Mouse (Mus musculus) intestine, postnatal 0 days (tissue): ENCODE measurements at regions not wholly inside any gene's neighbourhood (a gene's known extent, or its start where the extent isn't known, plus 50 kb on each side); places are given as distances from the start of the nearest gene placed in this dataset.

ENCODE experiments used
- ATAC-seq: fragments of 200-750 bp; cut with Nextera tagmentation; 2 replicates; pipeline ENCODE4 v1.8.0; 2017; ENCODE audit warnings: mild to moderate bottlenecking, moderate TSS enrichment, moderate library complexity
- H3K27ac ChIP-seq: fragments of 300-500 bp; sonication (generic); 2 replicates; pipeline ENCODE4 v1.5.1; 2014; ENCODE audit warnings: mild to moderate bottlenecking, low read depth, low read length, moderate library complexity
- H3K27me3 ChIP-seq: fragments of 300-500 bp; sonication (generic); replicated peaks from 2 replicates; pipeline ENCODE4 v1.6.1; 2014; ENCODE audit warnings: low read length, mixed read lengths; ENCODE audit not compliant: control insufficient read depth, insufficient read depth
- H3K36me3 ChIP-seq: fragments of 300-500 bp; sonication (generic); 2 replicates; pipeline ENCODE4 v1.6.1; 2014; ENCODE audit warnings: mild to moderate bottlenecking, moderate library complexity; ENCODE audit not compliant: control insufficient read depth, insufficient read depth
- H3K4me1 ChIP-seq: fragments of 300-500 bp; sonication (generic); replicated peaks from 2 replicates; pipeline ENCODE4 v1.6.1; 2014; ENCODE audit warnings: antibody characterized with exemption, low read length, mixed read lengths; ENCODE audit not compliant: control insufficient read depth, insufficient read depth
- H3K4me2 ChIP-seq: fragments of 300-500 bp; sonication (generic); replicated peaks from 2 replicates; pipeline ENCODE4 v1.6.1; 2014; ENCODE audit warnings: low read depth, mild to moderate bottlenecking, moderate library complexity
- H3K4me3 ChIP-seq: fragments of 300-500 bp; sonication (generic); 2 replicates; pipeline ENCODE4 v1.5.1; 2014; ENCODE audit warnings: low read depth, low read length
- H3K9ac ChIP-seq: fragments of 300-500 bp; sonication (generic); 2 replicates; pipeline ENCODE4 v1.6.1; 2014; ENCODE audit warnings: mild to moderate bottlenecking, low read depth, low read length
- H3K9me3 ChIP-seq: fragments of 300-500 bp; sonication (generic); 2 replicates; pipeline ENCODE4 v1.6.1; 2016; ENCODE audit warnings: mixed run types; ENCODE audit not compliant: control insufficient read depth
- CTCF ChIP-seq: sonication (generic); IDR thresholded peaks from 2 replicates; pipeline ENCODE4 v1.5.1; 2016; ENCODE audit warnings: low read depth, mild to moderate bottlenecking, control low read depth, antibody characterized with exemption, moderate library complexity
- WGBS: fragments of 180-500 bp; shearing (Covaris S2); extraction: QIAGEN DNeasy Blood & Tissue Kit; methylation state at CpG from one replicate; pipeline ENCODE4 v1.1.7; 2014; 5-methylcytosine and 5-hydroxymethylcytosine counted together

- 42% methylated on average over 2 of the region's 2 CpGs for WGBS
- Histone ChIP-seq H3K27ac (no peak overlapping the region), H3K36me3 (no peaks in the 10 kb centered on the region), H3K9me3 (no peaks in the 10 kb centered on the region), H3K27me3 (no peaks in the 10 kb centered on the region), H3K4me3 (no peak overlapping the region), H3K4me1 (no peaks in the 10 kb centered on the region), H3K9ac (no peak overlapping the region), H3K4me2 (no peak overlapping the region)
- ATAC-seq: no peak
- TF ChIP-seq CTCF: peak; percentile 54
These were observed 68.5 kb downstream of the 4921530L21Rik start for GRCm38 (mm10) chr14:95949512-95949911.

- Histone ChIP-seq H3K27me3 (no peaks in the 10 kb centered on the region), H3K9ac (no peak overlapping the region), H3K4me2 (no peak overlapping the region), H3K4me3 (no peak overlapping the region), H3K9me3 (no peaks in the 10 kb centered on the region), H3K27ac (no peak overlapping the region), H3K4me1 (no peaks in the 10 kb centered on the region), H3K36me3 (no peaks in the 10 kb centered on the region)
- no peak for TF ChIP-seq CTCF
- ATAC-seq: no peak
- 66% methylated on average over 7 of the region's 7 CpGs for WGBS
These were observed 75.1 kb downstream of the 4921530L21Rik start for GRCm38 (mm10) chr14:95956056-95956729.

- H3K27ac ChIP-seq: no peak overlapping the region
- no peaks in the 10 kb centered on the region for H3K9me3 ChIP-seq
- H3K9ac ChIP-seq: no peak overlapping the region
- WGBS: 75% methylated on average over 2 of the region's 2 CpGs
- ATAC-seq: no peak
- TF ChIP-seq CTCF: peak; percentile 39
- no peak overlapping the region for H3K4me2 ChIP-seq
- no peak overlapping the region for H3K4me3 ChIP-seq
- no peaks in the 10 kb centered on the region for H3K27me3 ChIP-seq
- no peaks in the 10 kb centered on the region for H3K36me3 ChIP-seq
- no peaks in the 10 kb centered on the region for H3K4me1 ChIP-seq
These were observed 103.0 kb downstream of the 4921530L21Rik start for GRCm38 (mm10) chr14:95984021-95984420.

GRCm38 (mm10) chr14:95998356-95998755 lies 117.3 kb downstream of the 4921530L21Rik start:
- Histone ChIP-seq H3K4me2 (no peak overlapping the region), H3K4me3 (no peak overlapping the region), H3K27ac (no peak overlapping the region), H3K27me3 (no peaks in the 10 kb centered on the region), H3K36me3 (no peaks in the 10 kb centered on the region), H3K9me3 (no peaks in the 10 kb centered on the region), H3K9ac (no peak overlapping the region), H3K4me1 (no peaks in the 10 kb centered on the region)
- WGBS: 67% methylated on average over 1 of the region's 1 CpGs
- ATAC-seq: no peak
- TF ChIP-seq CTCF: no peak

- Histone ChIP-seq H3K27ac (no peak overlapping the region), H3K36me3 (no peaks in the 10 kb centered on the region), H3K9me3 (no peaks in the 10 kb centered on the region), H3K4me3 (no peak overlapping the region), H3K4me1 (no peaks in the 10 kb centered on the region), H3K27me3 (no peaks in the 10 kb centered on the region), H3K9ac (no peak overlapping the region), H3K4me2 (no peak overlapping the region)
- peak; percentile 76 for ATAC-seq
- 38% methylated on average over 2 of the region's 2 CpGs for WGBS
- no peak for TF ChIP-seq CTCF
These were observed 140.6 kb downstream of the 4921530L21Rik start for GRCm38 (mm10) chr14:96021646-96022045.
